Mouse (Mus musculus) cerebellum, adult 9-10 months (tissue): ENCODE data around the gene Cmah.

ENCODE experiments used
- DNase-seq: peaks from one replicate; pipeline ENCODE4 v3.0.0; 2022

Gene Cmah

GRCm38 (mm10) chr13:24419560-24420250 lies 92.5 kb downstream of the Cmah start:
- DNase-seq: no peak

GRCm38 (mm10) chr13:24421987-24422386 lies 94.8 kb downstream of the Cmah start:
- no peak for DNase-seq

GRCm38 (mm10) chr13:24430215-24430614 lies 103.0 kb downstream of the Cmah start:
- no peak for DNase-seq

DNA sequence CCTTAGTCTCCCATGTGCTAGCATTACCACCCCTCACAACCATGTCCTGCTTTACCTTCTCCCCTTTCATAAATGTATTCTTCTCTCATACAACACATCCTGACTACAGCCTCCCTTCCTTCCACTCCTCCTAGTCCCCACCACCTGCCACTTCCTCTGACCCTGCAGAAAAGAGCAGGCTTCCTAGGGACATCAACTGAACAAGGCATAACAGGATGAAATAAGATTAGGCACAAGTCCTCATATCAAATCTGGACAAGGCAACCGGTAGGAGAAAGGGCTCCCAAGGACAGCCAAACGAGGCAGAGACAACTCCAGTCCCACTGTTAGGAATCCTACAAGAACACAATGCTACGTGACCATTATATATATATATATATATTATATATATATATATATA lies 104.4 kb downstream of the Cmah start:
- no peak for DNase-seq

DNA sequence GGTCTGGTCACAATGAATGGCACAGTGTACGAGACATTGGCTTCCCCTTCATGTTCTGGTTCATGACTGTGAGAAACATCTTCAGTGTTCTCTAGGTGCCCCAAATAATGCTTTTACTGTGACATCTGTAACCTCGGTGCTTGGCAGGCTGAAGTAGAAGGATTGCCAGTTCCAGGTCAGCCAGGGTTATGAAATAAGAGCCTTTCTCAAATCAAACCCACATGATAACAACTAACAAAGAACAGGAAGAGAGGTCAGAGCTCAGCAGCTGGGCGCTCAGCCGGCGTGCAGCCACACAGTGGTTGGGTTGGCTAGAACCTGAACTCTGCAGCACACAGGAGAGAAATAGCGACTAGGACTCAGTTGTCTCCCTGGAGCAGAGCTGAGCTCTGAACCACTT lies 115.1 kb downstream of the Cmah start:
- DNase-seq: no peak

DNA sequence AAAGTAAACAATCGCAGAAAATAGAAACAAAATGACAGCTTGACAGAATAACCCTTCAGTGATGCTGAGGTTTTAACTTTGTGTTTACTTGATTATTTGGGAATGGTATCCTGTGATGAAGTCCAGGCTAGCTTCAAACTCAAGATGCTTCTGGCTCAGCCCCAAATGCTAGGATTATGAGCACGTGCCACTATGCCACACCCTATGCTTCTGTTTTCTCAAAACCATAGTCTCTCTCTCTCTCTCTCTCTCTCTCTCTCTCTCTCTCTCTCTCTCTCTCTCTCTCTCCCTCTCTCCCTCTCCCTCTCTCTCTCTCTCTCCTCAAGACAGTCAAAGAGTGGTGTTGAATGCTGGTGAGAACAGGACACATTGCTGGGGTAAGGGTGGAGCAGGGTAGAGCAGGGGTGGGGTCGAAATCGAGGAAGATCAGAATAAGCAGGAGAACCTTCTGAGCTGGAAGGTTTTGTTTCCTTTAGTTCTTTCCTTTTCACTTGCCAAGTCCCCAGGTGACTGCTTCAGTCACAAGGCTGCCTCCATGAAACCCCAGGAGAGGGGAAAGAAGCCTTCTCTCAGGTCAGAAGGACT lies 116.7 kb downstream of the Cmah start:
- no peak for DNase-seq

- no peak for DNase-seq
Observed at GRCm38 (mm10) chr13:24444709-24445108, 117.5 kb downstream of the Cmah start.

GRCm38 (mm10) chr13:24445166-24445565 lies 118.0 kb downstream of the Cmah start:
- no peak for DNase-seq

- no peak for DNase-seq
Observed at GRCm38 (mm10) chr13:24446081-24446480, 118.9 kb downstream of the Cmah start.

GRCm38 (mm10) chr13:24447043-24447442 lies 119.8 kb downstream of the Cmah start:
- no peak for DNase-seq

DNA sequence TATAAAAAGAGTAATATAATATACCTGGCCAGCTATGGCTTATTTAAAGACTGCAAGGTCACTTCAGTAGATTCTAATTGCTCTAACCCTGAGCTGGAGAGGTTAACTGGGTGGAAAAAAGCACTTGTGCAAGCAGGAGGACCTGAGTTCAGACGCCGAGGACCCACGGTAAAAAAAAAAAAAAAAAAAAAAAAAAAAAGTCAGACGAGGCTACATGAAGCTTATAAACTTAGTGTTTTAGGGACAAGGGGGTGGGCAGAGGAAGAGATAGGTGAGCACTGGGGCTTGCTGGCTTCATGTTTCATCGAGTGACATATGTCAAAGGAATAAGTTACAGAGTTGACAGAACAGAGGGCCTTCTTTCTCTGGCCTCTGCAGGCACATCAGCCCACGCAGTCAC lies 121.4 kb downstream of the Cmah start:
- no peak for DNase-seq

- DNase-seq: no peak
Observed at GRCm38 (mm10) chr13:24451455-24451854, 124.3 kb downstream of the Cmah start.

- DNase-seq: no peak
Observed at GRCm38 (mm10) chr13:24453737-24454136, 126.5 kb downstream of the Cmah start.

DNA sequence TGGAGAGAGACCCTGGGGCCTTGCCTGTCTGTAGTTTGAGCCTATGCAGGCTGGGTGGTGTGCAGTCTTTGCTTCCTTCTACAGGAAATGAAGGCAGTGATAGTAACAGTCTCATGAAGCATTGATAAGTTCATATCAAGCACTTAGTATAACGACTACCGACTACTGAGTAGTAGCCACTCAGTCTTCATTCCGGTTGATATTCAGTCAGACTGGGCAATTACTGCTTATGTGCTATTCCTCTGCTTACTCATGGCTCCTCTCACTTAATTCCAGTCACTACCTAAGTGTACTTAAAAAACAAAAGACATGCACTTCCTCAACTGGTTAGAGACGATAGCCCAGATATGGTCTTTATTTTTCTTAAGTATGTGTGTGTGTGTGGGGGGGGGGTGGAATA lies 129.2 kb downstream of the Cmah start:
- no peak for DNase-seq

GRCm38 (mm10) chr13:24460517-24460916 lies 133.3 kb downstream of the Cmah start:
- DNase-seq: no peak

DNA sequence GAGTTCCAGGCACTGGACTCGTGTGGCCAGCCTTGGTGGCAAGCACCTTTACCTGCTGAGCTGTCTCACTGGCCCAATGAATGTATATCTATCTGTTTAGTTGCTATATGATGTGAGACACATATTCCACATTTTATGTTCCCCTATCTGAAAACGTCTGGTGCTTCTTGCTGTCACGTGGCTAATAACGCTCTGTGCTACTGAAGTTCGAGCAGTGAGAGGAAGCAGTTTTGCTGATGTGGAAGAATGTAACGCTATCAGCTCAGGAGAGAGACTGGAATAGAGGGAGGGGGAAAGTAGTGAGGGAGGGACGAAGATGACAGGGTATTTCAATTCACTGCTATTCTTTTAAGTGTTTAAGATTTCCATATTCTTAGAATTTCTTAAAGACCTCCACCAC lies 136.6 kb downstream of the Cmah start:
- no peak for DNase-seq

GRCm38 (mm10) chr13:24466027-24466426 lies 138.8 kb downstream of the Cmah start:
- no peak for DNase-seq

- DNase-seq: no peak
Observed at GRCm38 (mm10) chr13:24467806-24468205, 140.6 kb downstream of the Cmah start.

- DNase-seq: no peak
Observed at GRCm38 (mm10) chr13:24477564-24477963, 150.4 kb downstream of the Cmah start.

DNA sequence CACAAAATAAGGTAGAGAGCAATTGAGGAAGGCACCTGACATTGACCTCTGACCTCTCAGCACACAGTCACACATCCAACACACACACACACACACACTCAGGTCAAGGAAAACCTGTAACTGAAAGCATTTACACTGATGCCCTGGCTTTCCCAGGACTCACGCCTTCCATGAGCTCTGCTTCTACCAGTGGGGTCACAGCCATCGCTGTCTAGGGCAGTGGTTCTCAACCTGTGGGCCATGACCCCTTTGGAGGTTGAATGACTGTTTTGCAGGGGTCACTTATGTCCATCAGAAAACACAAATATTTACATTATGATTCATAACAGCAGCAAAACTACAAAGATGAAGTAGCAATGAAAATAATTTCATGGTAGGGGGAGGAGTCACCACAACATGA lies 152.3 kb downstream of the Cmah start:
- DNase-seq: no peak

DNA sequence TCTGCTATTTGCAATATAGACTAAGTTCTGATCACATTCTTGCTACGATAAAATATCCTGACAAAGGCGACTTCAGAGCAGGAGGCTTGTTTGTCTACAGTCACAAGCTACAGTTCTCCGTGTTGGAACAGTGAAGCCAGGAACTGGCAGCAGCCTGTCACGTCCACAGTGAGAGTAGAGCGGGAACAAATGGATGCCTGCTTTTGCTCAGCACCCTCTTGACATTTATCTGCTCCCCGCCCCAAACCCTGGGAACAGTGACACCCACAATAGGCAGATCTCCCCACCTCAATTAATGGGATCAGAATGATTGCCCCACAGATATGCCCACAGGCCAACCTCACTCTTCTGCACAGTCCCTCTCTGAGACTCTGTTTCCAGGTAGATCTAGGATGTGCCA lies 153.6 kb downstream of the Cmah start:
- DNase-seq: no peak

DNA sequence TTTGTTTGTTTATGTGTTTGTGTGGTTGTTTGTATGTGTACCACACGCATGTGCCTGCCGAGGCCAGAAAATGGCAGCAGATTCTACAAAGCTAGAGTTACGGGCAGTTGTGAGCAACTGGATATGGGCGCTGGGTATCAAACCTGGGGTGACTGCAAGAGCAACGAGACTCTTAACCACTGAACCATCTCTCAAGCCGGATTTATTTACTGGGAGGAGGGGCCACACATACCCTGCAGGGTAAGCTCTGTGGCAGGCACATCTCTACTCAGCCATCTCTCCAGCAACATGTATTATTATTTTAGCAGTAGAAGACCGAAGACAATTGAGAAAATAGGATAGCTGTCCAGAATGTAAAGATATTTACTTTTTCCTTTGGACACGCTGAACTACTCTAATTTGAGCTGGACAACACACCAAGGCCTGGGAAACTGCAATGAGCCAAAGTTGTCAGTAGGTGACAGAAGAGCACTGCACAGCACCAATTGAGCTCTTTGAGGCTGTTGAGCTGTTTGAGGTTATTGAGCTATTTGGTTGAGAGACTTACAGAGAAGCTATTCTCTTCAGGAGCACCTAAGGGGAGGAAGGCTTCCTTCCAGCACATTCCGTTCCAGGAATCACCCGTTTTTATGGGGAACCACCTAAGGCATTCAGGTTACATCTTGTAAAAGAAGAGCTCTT lies 154.6 kb downstream of the Cmah start:
- DNase-seq: peak; percentile 29

DNA sequence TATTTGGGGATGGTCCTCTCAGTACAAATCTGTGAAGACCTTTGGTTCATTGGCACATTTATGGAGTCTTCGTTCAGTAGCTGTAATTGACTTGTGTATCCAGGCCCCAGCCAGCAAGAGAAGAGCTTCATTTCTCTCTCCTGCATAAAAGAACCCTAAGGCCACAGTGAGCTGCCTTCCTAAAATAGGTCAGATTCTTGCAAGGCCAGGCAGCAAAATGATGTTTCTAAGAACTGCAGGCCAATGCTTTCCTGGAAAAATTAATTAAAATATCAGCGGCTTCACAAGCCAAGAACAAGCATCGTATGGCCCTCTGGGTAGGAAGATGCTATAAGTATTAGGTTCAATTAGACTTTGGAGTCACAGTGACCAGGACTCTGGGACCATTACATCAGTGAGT lies 156.5 kb downstream of the Cmah start:
- DNase-seq: peak; percentile 3

DNA sequence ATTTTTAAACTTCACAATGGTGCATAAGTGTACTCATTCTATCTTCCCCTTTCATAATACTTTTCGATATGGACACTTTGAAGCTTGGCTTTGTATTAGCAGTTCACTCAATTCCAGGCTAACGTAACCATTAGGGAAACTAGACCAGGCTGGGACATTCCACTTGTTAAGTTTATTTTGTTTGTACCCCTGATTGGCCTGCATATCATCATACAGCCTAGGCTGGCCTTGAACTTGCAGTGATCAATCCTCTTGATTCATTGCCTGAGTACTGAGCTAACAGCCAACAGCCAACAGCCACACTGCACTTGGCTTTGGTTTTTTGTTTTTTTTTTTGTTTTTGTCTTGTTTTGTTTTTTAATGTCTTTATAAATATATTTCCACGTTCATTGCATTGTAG lies 157.6 kb downstream of the Cmah start:
- no peak for DNase-seq

DNA sequence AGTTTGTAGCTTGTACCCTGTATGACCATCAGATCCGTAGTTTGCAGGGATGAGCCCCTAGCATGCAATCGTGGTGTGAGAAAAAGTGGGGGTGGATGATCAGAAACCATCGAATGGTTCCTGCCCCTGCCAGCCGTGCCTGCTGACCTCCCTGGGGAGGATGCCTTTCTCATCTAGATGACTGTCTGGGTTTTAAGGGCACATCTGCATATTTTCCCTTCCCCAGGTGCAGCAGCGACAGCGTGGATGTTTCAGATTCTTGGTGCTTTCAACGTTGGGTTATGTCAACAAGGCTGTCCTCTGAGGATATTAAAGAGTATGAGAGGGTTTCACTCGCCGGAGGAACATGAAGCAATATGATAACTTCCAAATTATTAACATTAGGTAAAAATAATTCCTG lies 158.8 kb downstream of the Cmah start:
- DNase-seq: no peak
